Mouse (Mus musculus): ENCODE data around the gene Gm47985. TPM values are rescaled to one million over a fixed set of nuclear protein-coding genes. Genes with fewer than 3 reads are reported as not detected.
"Not testable (repeated sequence)": the region's sequence is repeated elsewhere in the genome, so short reads cannot be mapped to it uniquely, and the experiment has no call there.

Gene Gm47985
- 0.69 and 2.6 TPM in 2 replicates for polyA plus RNA-seq (2015; fragmentation: Nextera tagmentation; extraction: Ambion mirVana)

GRCm38 (mm10) chr1:151182266-151182665, at the start of gene Gm47985:
Gene Gm47985 (plus strand): TSS chr1:151182537.
- not testable (repeated sequence) for H3K9ac ChIP-seq; ATAC-seq (ENCODE audit: extremely low read depth, insufficient number of reproducible peaks, low FRiP score, low TSS enrichment); H3K27me3 ChIP-seq (replicated peaks); H3K36me3 ChIP-seq; H3K27ac ChIP-seq (replicated peaks); H3K9me3 ChIP-seq; H3K4me2 ChIP-seq; H3K4me3 ChIP-seq
- peaks cover 12% of the 10 kb centered on the region for H3K4me1 ChIP-seq
- WGBS: no CpG with 5 or more reads among the region's 7 CpGs

- Histone ChIP-seq H3K4me3 (no peak overlapping the region), H3K9me3 (no peaks in the 10 kb centered on the region), H3K9ac (no peak overlapping the region), H3K27ac (replicated peaks) (no peak overlapping the region), H3K27me3 (replicated peaks) (no peaks in the 10 kb centered on the region), H3K36me3 (no peaks in the 10 kb centered on the region), H3K4me1 (peaks cover 41% of the 10 kb centered on the region), H3K4me2 (no peak overlapping the region)
- no peak for ATAC-seq (ENCODE audit: extremely low read depth, insufficient number of reproducible peaks, low FRiP score, low TSS enrichment)
- WGBS: 84% methylated on average over 7 of the region's 7 CpGs
Observed at GRCm38 (mm10) chr1:151132686-151133085, 49.7 kb upstream of the Gm47985 start.

GRCm38 (mm10) chr1:151138388-151138787, 43.9 kb upstream of the Gm47985 start:
- Histone ChIP-seq H3K36me3 (no peaks in the 10 kb centered on the region), H3K9ac (no peak overlapping the region), H3K4me3 (no peak overlapping the region), H3K9me3 (no peaks in the 10 kb centered on the region), H3K4me1 (0 out of 2 replicates have a peak, but pooled peaks cover 5% of the 10 kb centered on the region), H3K27ac (replicated peaks) (no peak overlapping the region), H3K4me2 (no peak overlapping the region), H3K27me3 (replicated peaks) (no peaks in the 10 kb centered on the region)
- no peak for ATAC-seq (ENCODE audit: extremely low read depth, insufficient number of reproducible peaks, low FRiP score, low TSS enrichment)
- 53% methylated on average over 6 of the region's 6 CpGs for WGBS

- H3K36me3 ChIP-seq: no peaks in the 10 kb centered on the region
- no peak overlapping the region for H3K4me3 ChIP-seq
- H3K27ac ChIP-seq (replicated peaks): no peak overlapping the region
- no peaks in the 10 kb centered on the region for H3K9me3 ChIP-seq
- peaks cover 20% of the 10 kb centered on the region for H3K4me1 ChIP-seq
- no peak for ATAC-seq (ENCODE audit: extremely low read depth, insufficient number of reproducible peaks, low FRiP score, low TSS enrichment)
- H3K27me3 ChIP-seq (replicated peaks): no peaks in the 10 kb centered on the region
- 71% methylated on average over 3 of the region's 3 CpGs for WGBS
- no peak overlapping the region for H3K9ac ChIP-seq
- no peak overlapping the region for H3K4me2 ChIP-seq
Observed at GRCm38 (mm10) chr1:151140956-151141355, 41.4 kb upstream of the Gm47985 start.

GRCm38 (mm10) chr1:151144471-151145146, 37.7 kb upstream of the Gm47985 start:
- Histone ChIP-seq H3K9ac (no peak overlapping the region), H3K4me3 (no peak overlapping the region), H3K36me3 (no peaks in the 10 kb centered on the region), H3K4me2 (0 out of 2 replicates have a peak overlapping the region, but pooled peaks have one; percentile 9), H3K27me3 (replicated peaks) (no peaks in the 10 kb centered on the region), H3K9me3 (no peaks in the 10 kb centered on the region), H3K27ac (replicated peaks) (peak overlapping the region; percentile 78), H3K4me1 (peaks cover 15% of the 10 kb centered on the region)
- 19% methylated on average over 6 of the region's 6 CpGs for WGBS
- ATAC-seq (ENCODE audit: extremely low read depth, insufficient number of reproducible peaks, low FRiP score, low TSS enrichment): no peak

- Histone ChIP-seq H3K4me3 (no peak overlapping the region), H3K27me3 (replicated peaks) (no peaks in the 10 kb centered on the region), H3K9me3 (no peaks in the 10 kb centered on the region), H3K9ac (no peak overlapping the region), H3K4me2 (no peak overlapping the region), H3K4me1 (peaks cover 33% of the 10 kb centered on the region), H3K27ac (replicated peaks) (no peak overlapping the region), H3K36me3 (no peaks in the 10 kb centered on the region)
- no peak for ATAC-seq (ENCODE audit: extremely low read depth, insufficient number of reproducible peaks, low FRiP score, low TSS enrichment)
Observed at GRCm38 (mm10) chr1:151147801-151148200, 34.5 kb upstream of the Gm47985 start.

- Histone ChIP-seq H3K27me3 (replicated peaks) (no peaks in the 10 kb centered on the region), H3K27ac (replicated peaks) (no peak overlapping the region), H3K9ac (no peak overlapping the region), H3K9me3 (no peaks in the 10 kb centered on the region), H3K4me2 (no peak overlapping the region), H3K4me3 (no peak overlapping the region), H3K4me1 (peaks cover 31% of the 10 kb centered on the region), H3K36me3 (no peaks in the 10 kb centered on the region)
- 89% methylated on average over 7 of the region's 7 CpGs for WGBS
- no peak for ATAC-seq (ENCODE audit: extremely low read depth, insufficient number of reproducible peaks, low FRiP score, low TSS enrichment)
Observed at GRCm38 (mm10) chr1:151150211-151150610, 32.1 kb upstream of the Gm47985 start.

GRCm38 (mm10) chr1:151151089-151151488, 31.2 kb upstream of the Gm47985 start:
- no peak overlapping the region for H3K27ac ChIP-seq (replicated peaks)
- H3K27me3 ChIP-seq (replicated peaks): no peaks in the 10 kb centered on the region
- H3K9me3 ChIP-seq: no peaks in the 10 kb centered on the region
- H3K9ac ChIP-seq: no peak overlapping the region
- H3K36me3 ChIP-seq: no peaks in the 10 kb centered on the region
- H3K4me2 ChIP-seq: no peak overlapping the region
- ATAC-seq (ENCODE audit: extremely low read depth, insufficient number of reproducible peaks, low FRiP score, low TSS enrichment): no peak
- peaks cover 30% of the 10 kb centered on the region for H3K4me1 ChIP-seq
- no peak overlapping the region for H3K4me3 ChIP-seq
- 69% methylated on average over 2 of the region's 2 CpGs for WGBS

- Histone ChIP-seq H3K4me1 (peaks cover 49% of the 10 kb centered on the region), H3K36me3 (no peaks in the 10 kb centered on the region), H3K27ac (replicated peaks) (peak overlapping the region; percentile 55), H3K9me3 (no peaks in the 10 kb centered on the region), H3K4me3 (no peak overlapping the region), H3K9ac (no peak overlapping the region; the same call in 1 of the 2 replicates), H3K4me2 (no peak overlapping the region), H3K27me3 (replicated peaks) (no peaks in the 10 kb centered on the region)
- WGBS: 29% methylated on average over 6 of the region's 6 CpGs
- no peak for ATAC-seq (ENCODE audit: extremely low read depth, insufficient number of reproducible peaks, low FRiP score, low TSS enrichment)
Observed at GRCm38 (mm10) chr1:151153056-151153652, 29.2 kb upstream of the Gm47985 start.

GRCm38 (mm10) chr1:151154131-151154530, 28.2 kb upstream of the Gm47985 start:
- WGBS: 81% methylated on average over 9 of the region's 9 CpGs
- H3K4me1 ChIP-seq: peaks cover 49% of the 10 kb centered on the region
- not testable (repeated sequence) for H3K27me3 ChIP-seq (replicated peaks); H3K4me3 ChIP-seq; H3K9me3 ChIP-seq; H3K9ac ChIP-seq; H3K4me2 ChIP-seq; H3K36me3 ChIP-seq; ATAC-seq (ENCODE audit: extremely low read depth, insufficient number of reproducible peaks, low FRiP score, low TSS enrichment)
- H3K27ac ChIP-seq (replicated peaks): 0 out of 2 replicates have a peak overlapping the region, but pooled peaks have one; percentile 55

- H3K9ac ChIP-seq: no peak overlapping the region
- H3K9me3 ChIP-seq: no peaks in the 10 kb centered on the region
- peaks cover 46% of the 10 kb centered on the region for H3K4me1 ChIP-seq
- 80% methylated on average over 3 of the region's 3 CpGs for WGBS
- no peak overlapping the region for H3K4me2 ChIP-seq
- H3K36me3 ChIP-seq: no peaks in the 10 kb centered on the region
- H3K4me3 ChIP-seq: no peak overlapping the region
- 0 out of 2 replicates have a peak overlapping the region, but pooled peaks have one; percentile 24 for H3K27ac ChIP-seq (replicated peaks)
- H3K27me3 ChIP-seq (replicated peaks): no peaks in the 10 kb centered on the region
- ATAC-seq (ENCODE audit: extremely low read depth, insufficient number of reproducible peaks, low FRiP score, low TSS enrichment): no peak
Observed at GRCm38 (mm10) chr1:151156129-151156528, 26.2 kb upstream of the Gm47985 start.
